In genomic region chr14:76077088-76077491, GRCm38 (mm10) we compare ENCODE assay signal across 8 mouse cellular contexts. TPM values are rescaled to one million over a fixed set of nuclear protein-coding genes. Genes with fewer than 3 reads are reported as not detected.
DNase-seq lines count a peak whose midpoint lies in the region; ATAC-seq and TF ChIP-seq lines count a peak whose summit lies in the region.

No protein-coding gene starts in this region.

- no peak for ATAC-seq in heart, postnatal 0 days (ENCODE audit: insufficient read depth, low read depth)
- ATAC-seq in megakaryocyte progenitor cell, adult 5-6 weeks (replicated peaks; ENCODE audit: poor library complexity): peak; percentile 69; the same call in 1 of the 2 replicates

- TF ChIP-seq EP300 in heart, postnatal 0 days (IDR thresholded peaks at IDR 0.05; ENCODE audit: low read depth): no peak

- no peaks in the 10 kb centered on the region for H3K9me3 ChIP-seq in heart, postnatal 0 days (replicated peaks; ENCODE audit: control insufficient read depth, low read length)

- H3K9ac ChIP-seq in heart, postnatal 0 days (replicated peaks; ENCODE audit: low read depth, low read length): no peak overlapping the region

- WGBS in heart, postnatal 0 days: 41% methylated on average over 9 of the region's 9 CpGs

- H3K4me1 ChIP-seq in heart, postnatal 0 days (ENCODE audit: control insufficient read depth, insufficient read depth): no peaks in the 10 kb centered on the region

- no peaks in the 10 kb centered on the region for H3K27me3 ChIP-seq in heart, postnatal 0 days (ENCODE audit: control insufficient read depth, insufficient read depth, low read length)

- H3K4me3 ChIP-seq in heart, postnatal 0 days (ENCODE audit: low read depth, low read length): no peak overlapping the region

- no peak overlapping the region for H3K27ac ChIP-seq in heart, postnatal 0 days (ENCODE audit: low read depth)

- DNase-seq in gastrocnemius, adult 18-20 months (ENCODE audit: low spot score): peak; percentile 13
- DNase-seq in gastrocnemius, postnatal 25 days: no peak
- peak; percentile 73 for DNase-seq in NIH3T3 (ENCODE audit: low read depth)
- peak; percentile 77 for DNase-seq in embryo, embryonic 10.5 days (ENCODE audit: low spot score)
- peak; percentile 49 for DNase-seq in heart, postnatal 0 days (ENCODE audit: low spot score)
- peak; percentile 44 for DNase-seq in layer of hippocampus, adult 9-10 months (ENCODE audit: low spot score)
- DNase-seq in skeletal muscle tissue, adult 2 months (ENCODE audit: low read depth, low spot score): peak; percentile 10

- no peaks in the 10 kb centered on the region for H3K36me3 ChIP-seq in heart, postnatal 0 days (replicated peaks; ENCODE audit: control insufficient read depth, insufficient read depth, low read length)

- H3K4me2 ChIP-seq in heart, postnatal 0 days (ENCODE audit: low read depth, low read length): no peak overlapping the region

- TF ChIP-seq CTCF in heart, postnatal 0 days (IDR thresholded peaks at IDR 0.05; ENCODE audit: low read depth): peak; percentile 88

RNA-seq across cellular contexts. Expression of gene Gpalpp1, which starts 33.5 kb away (rescaled TPM):
- 1 to 10 TPM; 6.1 to 6.5 TPM for total RNA-seq in gastrocnemius, adult 18-20 months (2021)
- 1 to 10 TPM; 5.1 to 5.5 TPM for total RNA-seq in gastrocnemius, postnatal 25 days (2021)
- total RNA-seq in heart, postnatal 0 days (2014; rRNA removed; ENCODE audit: low replicate concordance): 8.8 and 11.4 TPM in 2 replicates
- polyA plus RNA-seq in heart, postnatal 0 days (2015; fragmentation: Nextera tagmentation; extraction: Ambion mirVana): 5.8 and 6.2 TPM in 2 replicates
- 18.4 and 21.6 TPM in 2 replicates for total RNA-seq in megakaryocyte progenitor cell, adult 5-6 weeks (2015)
- 36.7 and 37.2 TPM in 2 replicates for total RNA-seq in megakaryocyte progenitor cell, adult 5-6 weeks (2017)

RNA-seq across cellular contexts. Expression of gene Nufip1, which starts 33.6 kb away (rescaled TPM):
- total RNA-seq in gastrocnemius, adult 18-20 months (2021): 1 to 10 TPM; 3.2 to 3.8 TPM
- total RNA-seq in gastrocnemius, postnatal 25 days (2021): 1 to 10 TPM; 3.1 to 3.3 TPM
- total RNA-seq in heart, postnatal 0 days (2014; rRNA removed; ENCODE audit: low replicate concordance): 6.0 and 6.5 TPM in 2 replicates
- polyA plus RNA-seq in heart, postnatal 0 days (2015; fragmentation: Nextera tagmentation; extraction: Ambion mirVana): 5.4 and 6.0 TPM in 2 replicates
- total RNA-seq in megakaryocyte progenitor cell, adult 5-6 weeks (2015): 23.1 and 25.2 TPM in 2 replicates
- 23.5 and 28.7 TPM in 2 replicates for total RNA-seq in megakaryocyte progenitor cell, adult 5-6 weeks (2017)
